Comparison of ENCODE assay signal across 7 mouse cellular contexts in the genomic region with DNA sequence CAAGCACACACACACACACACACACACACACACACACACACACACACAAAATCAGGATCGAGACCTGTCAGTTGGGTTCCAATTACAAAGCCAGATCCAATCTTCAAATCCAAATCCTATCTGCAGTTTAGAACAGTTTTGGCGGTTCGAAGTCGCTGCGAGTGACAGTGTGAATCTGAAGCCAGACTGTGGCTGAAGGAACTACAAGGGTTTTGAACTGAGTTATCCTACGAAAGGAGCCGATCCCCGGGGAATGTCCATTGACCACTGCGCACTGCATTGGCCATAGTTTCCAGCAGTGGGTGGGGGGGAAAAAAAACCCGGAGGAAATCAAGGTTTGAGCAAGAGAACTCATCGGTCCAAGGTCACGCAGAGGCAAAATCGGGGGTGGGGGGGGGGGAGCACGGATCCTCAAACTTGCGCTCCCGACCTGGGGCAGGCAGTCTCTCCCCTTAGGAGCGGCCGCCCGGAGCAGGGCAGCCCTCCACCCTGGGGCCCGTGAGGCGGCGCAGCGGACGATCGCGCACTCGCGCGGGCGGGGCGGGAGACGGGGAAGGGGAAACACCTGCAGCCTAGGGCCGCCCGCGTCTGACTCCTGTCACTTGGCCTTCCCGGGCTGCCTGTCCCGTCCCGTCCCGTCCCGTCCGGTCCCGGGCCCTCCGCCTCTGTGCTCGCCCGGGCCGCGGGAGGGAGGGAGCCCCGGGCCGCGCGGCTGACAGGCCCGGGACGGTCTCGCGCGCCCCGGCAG. TPM values are rescaled to one million over a fixed set of nuclear protein-coding genes. Genes with fewer than 3 reads are reported as not detected.
DNase-seq lines count a peak whose midpoint lies in the region; ATAC-seq and TF ChIP-seq lines count a peak whose summit lies in the region.

No protein-coding gene starts in this region.

- H3K27ac ChIP-seq in ES-E14 (ENCODE audit: insufficient read depth, low read depth, low read length, poor library complexity, severe bottlenecking): no peak overlapping the region
- peak overlapping the region; percentile 92 for H3K27ac ChIP-seq in forebrain, embryonic 12.5 days
- H3K27ac ChIP-seq in hindbrain, embryonic 12.5 days: peak overlapping the region; percentile 94
- H3K27ac ChIP-seq in midbrain, embryonic 16.5 days (ENCODE audit: low read length): peak overlapping the region; percentile 78

- DNase-seq in ES-E14 (ENCODE audit: low read depth, low spot score): no peak
- DNase-seq in adrenal gland, postnatal 36 days: peak; percentile 67 to 84
- DNase-seq in liver: peak; percentile 76
- peak; percentile 76 for DNase-seq in thymus, postnatal 0 days (ENCODE audit: low spot score)

- in situ Hi-C loops in ES-E14 (cut with MboI; ENCODE audit: low sequenced_read_pairs in 2 of 2, unreplicated experiment in 2 of 2): no loop called here

- peak overlapping the region; percentile 87 for H3K4me2 ChIP-seq in forebrain, embryonic 12.5 days
- peak overlapping the region; percentile 80 for H3K4me2 ChIP-seq in hindbrain, embryonic 12.5 days (replicated peaks)
- H3K4me2 ChIP-seq in midbrain, embryonic 16.5 days (ENCODE audit: low read length): peak overlapping the region; percentile 60

- no peaks in the 10 kb centered on the region; the same call in 1 of the 2 replicates for H3K36me3 ChIP-seq in ES-E14 (ENCODE audit: control insufficient read depth, insufficient read depth, low read length, poor library complexity, severe bottlenecking)
- no peaks in the 10 kb centered on the region for H3K36me3 ChIP-seq in forebrain, embryonic 12.5 days (replicated peaks)
- no peaks in the 10 kb centered on the region for H3K36me3 ChIP-seq in hindbrain, embryonic 12.5 days
- H3K36me3 ChIP-seq in midbrain, embryonic 16.5 days (ENCODE audit: control insufficient read depth, insufficient read depth, low read length): no peaks in the 10 kb centered on the region

- 3% methylated on average over 31 of the region's 57 CpGs for WGBS in forebrain, embryonic 12.5 days
- WGBS in hindbrain, embryonic 12.5 days: under 1% methylated on average over 52 of the region's 57 CpGs
- under 1% methylated on average over 28 of the region's 57 CpGs for WGBS in midbrain, embryonic 16.5 days

- H3K4me3 ChIP-seq in ES-E14 (ENCODE audit: insufficient read depth in 1 of 2, low read depth in 1 of 2, low read length in 2 of 2, poor library complexity in 1 of 2, severe bottlenecking in 1 of 2): peak overlapping the region; percentile 76 to 95
- H3K4me3 ChIP-seq in forebrain, embryonic 12.5 days (replicated peaks): peak overlapping the region; percentile 99
- peak overlapping the region; percentile 95 for H3K4me3 ChIP-seq in hindbrain, embryonic 12.5 days
- peak overlapping the region; percentile 81 for H3K4me3 ChIP-seq in midbrain, embryonic 16.5 days (ENCODE audit: low read depth, low read length)

- ATAC-seq in forebrain, embryonic 12.5 days (ENCODE audit: low FRiP score): peak; percentile 64
- ATAC-seq in hindbrain, embryonic 12.5 days (ENCODE audit: low FRiP score): peak; percentile 65
- ATAC-seq in midbrain, embryonic 16.5 days: peak; percentile 47; the same call in 1 of the 2 replicates

- peaks cover 4 to 16% of the 10 kb centered on the region in 2 experiments; a peak in 2 of 4 replicates for H3K4me1 ChIP-seq in ES-E14 (ENCODE audit: control insufficient read depth in 2 of 2, insufficient read depth in 2 of 2, low read length in 2 of 2, poor library complexity in 1 of 2)
- peaks cover 35% of the 10 kb centered on the region for H3K4me1 ChIP-seq in forebrain, embryonic 12.5 days
- H3K4me1 ChIP-seq in hindbrain, embryonic 12.5 days: peaks cover 33% of the 10 kb centered on the region
- H3K4me1 ChIP-seq in midbrain, embryonic 16.5 days (ENCODE audit: control insufficient read depth, insufficient read depth, low read length): peaks cover 33% of the 10 kb centered on the region

- no peaks in the 10 kb centered on the region for H3K27me3 ChIP-seq in forebrain, embryonic 12.5 days
- no peaks in the 10 kb centered on the region for H3K27me3 ChIP-seq in hindbrain, embryonic 12.5 days
- H3K27me3 ChIP-seq in midbrain, embryonic 16.5 days (ENCODE audit: control insufficient read depth, insufficient read depth, low read depth, low read length): no peaks in the 10 kb centered on the region

- H3K9me3 ChIP-seq in ES-E14 (ENCODE audit: control insufficient read depth, insufficient read depth, low read depth, low read length): no peaks in the 10 kb centered on the region
- no peaks in the 10 kb centered on the region for H3K9me3 ChIP-seq in forebrain, embryonic 12.5 days
- H3K9me3 ChIP-seq in hindbrain, embryonic 12.5 days (replicated peaks): no peaks in the 10 kb centered on the region
- H3K9me3 ChIP-seq in midbrain, embryonic 16.5 days (replicated peaks; ENCODE audit: control insufficient read depth, low read length, poor library complexity, severe bottlenecking): no peaks in the 10 kb centered on the region

- H3K9ac ChIP-seq in ES-E14 (ENCODE audit: insufficient read depth, low read depth, low read length, poor library complexity, severe bottlenecking): peak overlapping the region; percentile 98
- peak overlapping the region; percentile 98 for H3K9ac ChIP-seq in forebrain, embryonic 12.5 days
- peak overlapping the region; percentile 94 for H3K9ac ChIP-seq in hindbrain, embryonic 12.5 days
- H3K9ac ChIP-seq in midbrain, embryonic 16.5 days (ENCODE audit: low read depth, low read length): peak overlapping the region; percentile 94

TF ChIP-seq in ES-E14, 5 proteins besides CTCF, POLR2A, EP300 and RAD21:
- TF ChIP-seq HCFC1 (IDR thresholded peaks at IDR 0.05; ENCODE audit: borderline replicate concordance, insufficient read depth, low read length) (no peak), ZC3H11A (IDR thresholded peaks at IDR 0.05; ENCODE audit: borderline replicate concordance, low read depth, low read length) (no peak), CHD2 (IDR thresholded peaks at IDR 0.05; ENCODE audit: low read depth, low read length) (no peak), ZNF384 (IDR thresholded peaks at IDR 0.05; ENCODE audit: low read depth, low read length) (no peak), MAFK (IDR thresholded peaks at IDR 0.05; ENCODE audit: insufficient read depth, low read depth, low read length) (no peak)

RNA-seq across cellular contexts. Expression of gene Ankrd13a, which starts 1.8 kb away (rescaled TPM):
- 62.4 and 66.4 TPM in 2 replicates for total RNA-seq in ES-E14 (2012; rRNA removed)
- total RNA-seq in adrenal gland, postnatal 36 days (2021): 10 to 100 TPM; 68.6 to 91.4 TPM
- polyA plus RNA-seq in forebrain, embryonic 12.5 days (2016; fragmentation: Nextera tagmentation; extraction: Ambion mirVana): 60.4 and 61.1 TPM in 2 replicates
- 80.2 and 81.9 TPM in 2 replicates for polyA plus RNA-seq in hindbrain, embryonic 12.5 days (2016; fragmentation: Nextera tagmentation; extraction: Ambion mirVana)
- polyA plus RNA-seq in midbrain, embryonic 16.5 days (2015; fragmentation: Nextera tagmentation; extraction: Ambion mirVana): 24.3 and 29.0 TPM in 2 replicates
- 80.3 and 86.3 TPM in 2 replicates for polyA plus RNA-seq in thymus, postnatal 0 days (2015; fragmentation: Nextera tagmentation; extraction: Ambion mirVana)

RNA-seq across cellular contexts. Expression of gene Git2, which starts 2.7 kb away (rescaled TPM):
- 29.8 and 30.3 TPM in 2 replicates for total RNA-seq in ES-E14 (2012; rRNA removed)
- 10 to 100 TPM; 35.3 to 36.6 TPM for total RNA-seq in adrenal gland, postnatal 36 days (2021)
- 43.0 and 50.4 TPM in 2 replicates for polyA plus RNA-seq in forebrain, embryonic 12.5 days (2016; fragmentation: Nextera tagmentation; extraction: Ambion mirVana)
- polyA plus RNA-seq in hindbrain, embryonic 12.5 days (2016; fragmentation: Nextera tagmentation; extraction: Ambion mirVana): 47.2 and 57.1 TPM in 2 replicates
- polyA plus RNA-seq in midbrain, embryonic 16.5 days (2015; fragmentation: Nextera tagmentation; extraction: Ambion mirVana): 48.4 and 54.1 TPM in 2 replicates
- 72.3 and 75.1 TPM in 2 replicates for polyA plus RNA-seq in thymus, postnatal 0 days (2015; fragmentation: Nextera tagmentation; extraction: Ambion mirVana)

RNA-seq across cellular contexts. Expression of gene 1500011B03Rik, which starts 50.6 kb away (rescaled TPM):
- 103 and 139 TPM in 2 replicates for total RNA-seq in ES-E14 (2012; rRNA removed)
- total RNA-seq in adrenal gland, postnatal 36 days (2021): 10 to 100 TPM; 32.2 to 40.7 TPM
- 160 and 163 TPM in 2 replicates for polyA plus RNA-seq in forebrain, embryonic 12.5 days (2016; fragmentation: Nextera tagmentation; extraction: Ambion mirVana)
- polyA plus RNA-seq in hindbrain, embryonic 12.5 days (2016; fragmentation: Nextera tagmentation; extraction: Ambion mirVana): 165 TPM in 2 replicates
- polyA plus RNA-seq in midbrain, embryonic 16.5 days (2015; fragmentation: Nextera tagmentation; extraction: Ambion mirVana): 272 and 306 TPM in 2 replicates
- 119 and 139 TPM in 2 replicates for polyA plus RNA-seq in thymus, postnatal 0 days (2015; fragmentation: Nextera tagmentation; extraction: Ambion mirVana)
